Mouse (Mus musculus): ENCODE data around the gene Espnl. TPM values are rescaled to one million over a fixed set of nuclear protein-coding genes. Genes with fewer than 3 reads are reported as not detected.

Gene Espnl
- total RNA-seq, 2 experiments from 2014 or later = 0.16 to 0.26 TPM

DNA sequence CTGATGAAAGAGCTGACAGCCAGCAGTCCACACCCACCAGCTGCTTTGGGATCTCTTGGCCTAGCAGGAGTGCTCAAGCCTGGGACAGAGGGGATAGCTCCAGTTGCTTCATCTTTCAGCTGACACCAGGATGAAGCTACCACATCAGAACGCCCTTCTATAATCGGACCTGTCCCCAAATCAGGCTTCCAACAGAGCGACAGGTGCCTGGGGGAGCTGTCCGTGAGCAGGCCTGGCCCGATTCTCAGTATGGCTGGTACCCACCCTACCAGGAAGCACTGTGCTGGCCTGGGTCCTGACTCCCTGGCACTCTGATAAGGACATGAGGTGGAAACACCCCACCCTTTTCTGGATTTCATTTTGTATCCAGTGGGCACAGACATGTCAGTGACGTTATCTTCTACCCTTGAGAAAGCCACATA, 51.5 kb downstream of the Espnl start:
- DNase-seq (ENCODE audit: low spot score in 2 of 2) = no peak

DNA sequence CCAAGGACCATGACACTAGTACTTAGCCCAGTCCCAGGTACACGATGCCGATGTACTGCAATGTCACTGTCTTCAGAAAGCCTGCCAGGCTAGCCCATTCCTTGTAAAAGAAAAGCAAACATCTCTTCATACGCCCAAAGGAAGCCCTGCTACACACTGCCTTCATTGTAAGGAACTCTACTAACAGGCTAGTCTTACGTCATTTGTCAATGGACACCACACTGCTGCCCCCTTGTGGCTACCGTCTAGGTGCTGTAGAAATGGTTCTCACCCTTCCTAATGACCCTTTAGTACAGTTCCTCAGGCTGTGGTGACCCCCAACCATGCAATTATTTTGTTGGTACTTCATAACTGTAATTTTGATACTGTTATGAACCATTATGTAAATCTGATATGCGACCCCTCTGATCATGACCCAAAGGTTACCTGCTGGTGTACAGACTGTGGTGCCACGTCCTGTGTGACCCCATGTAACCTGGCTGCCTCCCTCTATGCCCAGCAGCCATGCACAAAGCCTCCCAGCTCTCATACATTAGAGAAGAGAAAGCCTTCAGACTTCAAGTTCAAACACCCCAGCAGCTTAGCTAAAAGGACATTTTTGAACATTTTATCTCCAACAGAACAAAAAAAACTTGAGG, 58.7 kb downstream of the Espnl start:
- peak; percentile 80 to 85 for DNase-seq (ENCODE audit: low spot score in 2 of 2)

DNA sequence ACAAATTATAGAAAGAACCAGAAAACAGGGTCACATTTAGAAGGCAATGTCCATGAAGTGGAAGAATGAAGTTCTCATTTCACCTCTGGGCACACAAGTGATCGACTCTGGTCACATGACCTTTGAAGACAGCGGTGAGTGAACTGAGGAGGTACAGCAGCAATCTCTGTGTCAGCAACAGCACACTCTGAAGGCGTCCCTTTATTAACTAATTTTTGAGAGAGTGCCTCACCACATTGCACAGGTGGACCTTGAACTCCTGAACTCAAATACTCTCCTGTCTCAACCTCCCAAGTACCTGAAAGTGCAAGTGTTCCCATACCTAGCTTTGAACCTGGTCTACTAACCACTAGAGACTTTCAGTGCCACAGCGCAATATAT, 59.2 kb downstream of the Espnl start:
- DNase-seq (ENCODE audit: low spot score in 2 of 2) = no peak

DNA sequence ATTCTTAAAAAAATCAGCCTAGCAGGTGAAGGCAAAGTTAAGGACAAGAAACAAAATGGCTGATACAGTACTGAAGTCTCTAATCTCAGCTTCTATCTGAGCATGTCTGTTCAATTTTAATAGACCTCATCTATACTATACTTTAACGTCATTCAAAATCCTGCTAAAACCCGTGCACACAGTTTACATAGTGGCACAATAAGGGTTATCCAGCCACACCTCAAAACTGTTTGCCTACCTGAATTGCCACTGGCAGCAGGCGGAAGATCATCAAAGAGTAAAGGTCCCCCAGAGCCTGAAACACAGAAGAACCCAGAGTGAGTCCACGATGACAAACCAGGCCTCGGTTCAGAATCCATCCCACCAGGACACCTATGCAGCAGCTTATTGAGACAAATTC, 68.5 kb downstream of the Espnl start:
- DNase-seq (ENCODE audit: low spot score in 2 of 2) = no peak

DNA sequence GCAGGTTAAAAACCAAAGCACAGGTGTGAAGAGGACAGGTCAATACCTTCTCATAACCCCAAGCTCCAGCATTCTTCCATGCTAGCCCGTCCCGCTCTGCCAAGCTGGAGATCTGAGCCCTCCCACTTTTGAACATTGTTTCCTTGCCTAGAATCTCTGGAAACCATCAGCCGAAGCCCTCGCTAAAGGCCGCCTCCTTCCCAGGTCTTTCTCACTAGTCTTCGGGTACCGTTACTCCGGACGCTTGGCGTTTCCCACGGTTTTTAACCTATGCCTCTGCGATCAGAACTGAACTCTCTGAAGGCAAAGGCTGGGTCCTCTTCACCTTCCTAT, 76.0 kb downstream of the Espnl start:
- DNase-seq (ENCODE audit: low spot score in 2 of 2) = no peak

Other genes starting within 250 kb of the Espnl start
- under 1 TPM in 1 of 2 experiments, not detected in 1; 0.09 TPM for gene Rbm44, start 177.0 kb upstream of the Espnl start, total RNA-seq (2021)
- gene Ramp1, start 142.3 kb upstream of the Espnl start, total RNA-seq (2021) = 10 to 100 TPM; 51.6 to 52.7 TPM
- gene Ube2f, start 71.8 kb upstream of the Espnl start, total RNA-seq (2021) = 10 to 100 TPM; 57.6 to 57.9 TPM
- 10 to 100 TPM; 18.8 to 20.8 TPM for gene Scly, start 23.7 kb upstream of the Espnl start, total RNA-seq (2021)
- gene Klhl30, start 28.9 kb downstream of the Espnl start, total RNA-seq (2021) = under 1 TPM; 0.26 to 0.30 TPM
- under 1 TPM; 0.30 to 0.58 TPM for gene Erfe, start 44.4 kb downstream of the Espnl start, total RNA-seq (2021)
- 10 to 100 TPM; 60.1 to 64.3 TPM for gene Ilkap, start 76.7 kb downstream of the Espnl start, total RNA-seq (2021)
- gene Hes6, start 92.0 kb downstream of the Espnl start, total RNA-seq (2021) = 10 to 100 TPM; 15.3 to 17.4 TPM
- 10 to 100 TPM; 39.0 to 39.1 TPM for gene Per2, start 137.2 kb downstream of the Espnl start, total RNA-seq (2021)
- gene Traf3ip1, start 172.6 kb downstream of the Espnl start, total RNA-seq (2021) = 10 to 100 TPM; 13.4 to 16.0 TPM
- gene Asb1, start 218.5 kb downstream of the Espnl start, total RNA-seq (2021) = 10 to 100 TPM; 42.0 to 42.1 TPM

All from left cerebral cortex, adult 18-20 months (tissue).